Mouse (Mus musculus) liver, postnatal 0 days (tissue): Measurements from ENCODE around the gene Gm19345. TPM values are rescaled to one million over a fixed set of nuclear protein-coding genes. Genes with fewer than 3 reads are reported as not detected.

ENCODE experiments used
- ATAC-seq: fragments of 200-750 bp; cut with Nextera tagmentation; 2 replicates; pipeline ENCODE4 v1.8.0; 2017; ENCODE audit warnings: mild to moderate bottlenecking, moderate library complexity
- DNase-seq: peaks from one replicate; pipeline ENCODE4 v3.0.0-alpha.2; 2016
- H3K27ac ChIP-seq: fragments of 300-500 bp; sonication (generic); 2 replicates; pipeline ENCODE4 v1.5.1; 2014; ENCODE audit warnings: antibody characterized with exemption, moderate library complexity, mild to moderate bottlenecking, low read depth
- H3K27me3 ChIP-seq: fragments of 300-500 bp; sonication (generic); 2 replicates; pipeline ENCODE4 v1.6.1; 2014; ENCODE audit warnings: low read length, control low read depth, mixed read lengths; ENCODE audit not compliant: insufficient read depth
- H3K36me3 ChIP-seq: fragments of 300-500 bp; sonication (generic); replicated peaks from 2 replicates; pipeline ENCODE4 v1.6.1; 2014; ENCODE audit warnings: mild to moderate bottlenecking, control low read depth, low read length, moderate library complexity, mixed read lengths; ENCODE audit not compliant: insufficient read depth
- H3K4me1 ChIP-seq: fragments of 300-500 bp; sonication (generic); 2 replicates; pipeline ENCODE4 v1.6.1; 2014; ENCODE audit warnings: antibody characterized with exemption, mild to moderate bottlenecking, control low read depth; ENCODE audit not compliant: insufficient read depth
- H3K4me2 ChIP-seq: fragments of 300-500 bp; sonication (generic); 2 replicates; pipeline ENCODE4 v1.6.1; 2014; ENCODE audit warnings: low read depth, mild to moderate bottlenecking, low read length, moderate library complexity, mixed read lengths
- H3K4me3 ChIP-seq: fragments of 300-500 bp; sonication (generic); 2 replicates; pipeline ENCODE4 v1.5.1; 2014; ENCODE audit warnings: low read depth, low read length
- H3K9ac ChIP-seq: fragments of 300-500 bp; sonication (generic); replicated peaks from 2 replicates; pipeline ENCODE4 v1.6.1; 2014; ENCODE audit warnings: mild to moderate bottlenecking, moderate library complexity
- H3K9me3 ChIP-seq: fragments of 300-500 bp; sonication (generic); 2 replicates; pipeline ENCODE4 v1.6.1; 2016; ENCODE audit warnings: mild to moderate bottlenecking, control low read depth, low read length, mixed read lengths
- CTCF ChIP-seq: sonication (generic); IDR thresholded peaks from 2 replicates; pipeline ENCODE4 v1.5.1; 2016; ENCODE audit warnings: antibody characterized with exemption, low read depth
- EP300 ChIP-seq: IDR thresholded peaks from 2 replicates; pipeline ENCODE4 v1.6.1; 2016; ENCODE audit warnings: antibody characterized with exemption, low read depth, mild to moderate bottlenecking
- WGBS: fragments of 180-500 bp; shearing (Covaris S2); extraction: QIAGEN DNeasy Blood & Tissue Kit; methylation state at CpG from one replicate; pipeline ENCODE4 v1.1.7; 2014; ENCODE audit not compliant: insufficient replicate concordance; 5-methylcytosine and 5-hydroxymethylcytosine counted together
- polyA plus RNA-seq: library from polyadenylated mRNA; unstranded; fragments of >200 nt; fragmentation: Nextera tagmentation; extraction: Ambion mirVana; gene quantifications from 2 replicates; pipeline ENCODE4 v1.2.1, GENCODE M21; 2015

Gm19345 gene
- polyA plus RNA-seq, 1 experiment from 2014 or later, result 0.18 TPM

DNA sequence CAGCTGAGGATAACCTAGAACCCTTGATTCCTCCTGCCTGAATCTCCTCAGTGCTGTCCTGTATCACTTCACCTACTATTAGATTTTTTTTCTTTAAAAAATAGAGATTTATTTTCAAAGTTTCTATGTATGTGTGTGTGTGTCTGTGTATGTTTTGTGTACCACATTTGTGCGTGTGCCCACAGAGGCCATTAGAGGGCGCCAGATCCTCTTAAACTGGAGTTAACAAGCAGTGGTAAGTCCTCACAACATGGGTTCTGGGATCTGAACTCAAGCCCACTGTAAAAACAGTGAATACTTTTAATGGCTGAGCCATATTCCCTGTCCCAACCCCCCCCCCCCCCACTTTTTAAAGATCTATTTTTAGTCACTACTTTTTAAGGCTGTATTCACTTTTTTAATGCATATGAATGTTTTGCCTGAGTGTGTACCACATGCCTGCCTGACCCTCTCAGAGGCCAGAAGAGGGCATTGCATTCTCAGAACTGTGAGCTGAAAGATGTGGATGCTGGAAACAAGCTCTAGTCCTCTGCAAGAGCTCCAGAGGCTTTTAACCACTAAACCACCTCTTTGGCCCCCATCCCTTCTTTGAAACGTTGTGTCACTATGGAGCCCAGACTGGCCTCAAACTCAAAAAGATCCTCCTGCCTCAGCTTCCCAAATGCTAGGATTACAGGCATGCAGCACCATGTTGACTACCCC is 31.3 kb upstream of the Gm19345 start:
- Histone ChIP-seq H3K4me3 (no peak overlapping the region), H3K9ac (no peak overlapping the region), H3K27me3 (no peaks in the 10 kb centered on the region), H3K9me3 (no peaks in the 10 kb centered on the region), H3K27ac (no peak overlapping the region), H3K4me1 (peaks cover 50% of the 10 kb centered on the region), H3K4me2 (peak overlapping the region; percentile 89; the same call in 1 of the 2 replicates), H3K36me3 (peaks cover 12% of the 10 kb centered on the region)
- ATAC-seq, result no peak
- TF ChIP-seq CTCF, result peak; percentile 23
- no peak for TF ChIP-seq EP300
- no peak for DNase-seq
- WGBS, result 68% methylated on average over 3 of the region's 3 CpGs

DNA sequence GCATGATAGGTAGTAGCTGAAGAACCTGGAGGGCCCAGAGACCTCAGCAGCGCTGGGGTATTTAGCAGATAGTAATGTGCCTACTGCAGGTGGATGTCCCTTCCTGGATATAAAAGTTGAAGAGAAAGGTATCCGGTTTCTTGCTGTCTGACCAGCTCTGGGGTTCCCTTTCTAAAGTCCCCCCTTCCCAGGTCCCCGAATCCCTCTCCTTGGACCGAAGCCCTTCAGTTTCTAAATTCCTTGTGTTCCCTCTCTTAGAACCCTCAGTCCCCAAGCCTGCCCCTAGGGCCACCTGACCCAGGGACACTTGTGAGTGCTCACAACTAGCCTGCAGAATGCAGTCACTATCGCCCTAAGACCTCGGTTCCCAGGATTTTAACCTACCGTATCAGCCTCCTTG is 30.2 kb upstream of the Gm19345 start:
- Histone ChIP-seq H3K4me3 (peak overlapping the region; percentile 69), H3K9ac (peak overlapping the region; percentile 86), H3K36me3 (peaks cover 12% of the 10 kb centered on the region), H3K27ac (peak overlapping the region; percentile 92; the same call in 1 of the 2 replicates), H3K9me3 (no peaks in the 10 kb centered on the region), H3K27me3 (no peaks in the 10 kb centered on the region), H3K4me1 (peaks cover 44% of the 10 kb centered on the region), H3K4me2 (peak overlapping the region; percentile 89)
- 70% methylated on average over 7 of the region's 7 CpGs for WGBS
- TF ChIP-seq CTCF, result no peak
- no peak for TF ChIP-seq EP300
- ATAC-seq, result no peak
- no peak for DNase-seq

GRCm38 (mm10) chr7:19822193-19822592 is 29.6 kb upstream of the Gm19345 start:
- Histone ChIP-seq H3K27ac (peak overlapping the region; percentile 92), H3K4me3 (peak overlapping the region; percentile 69), H3K27me3 (no peaks in the 10 kb centered on the region), H3K9ac (peak overlapping the region; percentile 86), H3K36me3 (peaks cover 12% of the 10 kb centered on the region), H3K9me3 (no peaks in the 10 kb centered on the region), H3K4me1 (peaks cover 41% of the 10 kb centered on the region), H3K4me2 (peak overlapping the region; percentile 89)
- no peak for TF ChIP-seq EP300
- TF ChIP-seq CTCF, result no peak
- DNase-seq (no peak), ATAC-seq (no peak)
- 5% methylated on average over 19 of the region's 20 CpGs for WGBS

GRCm38 (mm10) chr7:19822604-19823058 is 29.2 kb upstream of the Gm19345 start, which contains the start of gene Bcl3:
Gene Bcl3 (minus strand): TSS chr7:19822770.
- Histone ChIP-seq H3K4me3 (peak within 1 kb of the TSS; percentile 69), H3K4me1 (peaks cover 39% of the 10 kb centered on the region), H3K9ac (peak within 1 kb of the TSS; percentile 86), H3K27ac (peak within 1 kb of the TSS; percentile 92), H3K4me2 (peak within 1 kb of the TSS; percentile 89), H3K36me3 (peaks cover 12% of the 10 kb centered on the region), H3K27me3 (no peaks in the 10 kb centered on the region), H3K9me3 (no peaks in the 10 kb centered on the region)
- WGBS, result 5% methylated on average over 20 of the region's 42 CpGs
- TF ChIP-seq EP300 (no peak), CTCF (no peak)
- no peak for ATAC-seq
- DNase-seq, result peak; percentile 75

DNA sequence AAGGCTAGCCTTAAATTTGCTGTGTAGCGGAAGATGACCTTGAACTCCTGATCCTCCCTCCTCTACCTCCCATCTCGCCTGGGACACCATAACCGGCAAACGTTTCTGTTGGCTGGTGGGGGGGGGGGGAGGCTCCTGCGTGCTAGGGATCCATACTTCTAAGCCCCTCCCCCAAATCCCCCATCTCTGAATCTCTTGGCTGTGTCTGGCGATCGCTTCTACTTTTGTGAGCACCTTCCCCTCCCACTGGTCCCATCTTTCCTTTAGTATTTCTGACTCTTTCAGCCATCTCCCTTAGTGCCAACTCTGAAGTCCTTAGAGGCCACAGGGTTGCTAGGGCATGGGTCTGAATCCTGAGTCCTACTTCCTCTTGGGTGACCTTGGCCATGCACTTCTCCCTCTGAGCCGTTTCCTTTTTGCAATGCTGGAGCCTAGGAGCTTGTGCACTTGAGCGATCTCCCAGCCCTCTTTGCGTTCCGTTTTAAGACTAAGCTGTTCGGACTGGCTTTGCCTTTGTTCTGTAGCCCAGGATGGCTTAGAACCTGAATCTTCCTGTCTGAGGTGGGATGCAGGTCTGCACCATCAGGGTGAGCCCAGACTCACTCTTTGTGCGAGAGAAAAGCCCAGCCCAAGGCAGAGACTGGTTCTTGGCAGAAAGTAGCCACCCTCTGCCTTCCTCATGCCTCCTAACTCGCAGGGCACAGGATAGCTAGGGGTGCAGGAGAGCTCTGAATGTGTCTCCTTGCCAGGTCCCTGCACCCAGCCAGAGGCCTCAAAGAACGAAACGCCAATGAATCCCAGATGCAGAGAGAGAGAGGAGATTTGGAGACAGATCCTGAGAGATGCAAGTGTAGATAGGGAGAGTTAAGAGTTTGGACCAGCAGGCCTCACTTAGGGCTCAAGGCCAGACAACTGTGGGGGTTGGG is 28.3 kb upstream of the Gm19345 start:
- peak; percentile 4 for ATAC-seq
- no peak for TF ChIP-seq CTCF
- no peak for TF ChIP-seq EP300
- DNase-seq, result peak; percentile 27
- WGBS, result 17% methylated on average over 16 of the region's 16 CpGs
- peaks cover 31% of the 10 kb centered on the region for H3K4me1 ChIP-seq
- H3K9ac ChIP-seq, result peak overlapping the region; percentile 31; the same call in 1 of the 2 replicates
- H3K27ac ChIP-seq, result peak overlapping the region; percentile 92
- H3K4me2 ChIP-seq, result peak overlapping the region; percentile 89
- H3K36me3 ChIP-seq, result peaks cover 9% of the 10 kb centered on the region; the same call in 1 of the 2 replicates
- H3K4me3 ChIP-seq, result peak overlapping the region; percentile 69; the same call in 1 of the 2 replicates
- no peaks in the 10 kb centered on the region for H3K27me3 ChIP-seq
- H3K9me3 ChIP-seq, result no peaks in the 10 kb centered on the region
